Mouse (Mus musculus) CH12.LX (cell line): ENCODE results near the gene Kcnd3. TPM values are rescaled to one million over a fixed set of nuclear protein-coding genes. Genes with fewer than 3 reads are reported as not detected.

ENCODE experiments used
- DNase-seq: peaks from one replicate; pipeline ENCODE4 v3.0.0-alpha.2; 2013; ENCODE audit errors: extremely low read depth
- H3K27ac ChIP-seq: 2 replicates; pipeline ENCODE4 v1.5.1; 2012; ENCODE audit warnings: low read depth, mild to moderate bottlenecking, control low read depth, moderate library complexity; ENCODE audit not compliant: insufficient read depth
- H3K27me3 ChIP-seq: replicated peaks from 2 replicates; pipeline ENCODE3; 2012; ENCODE audit warnings: inconsistent platforms
- H3K36me3 ChIP-seq, 2 experiments: replicated peaks in 1 of 2; 2 replicates each; pipeline versions ENCODE3 to v1.6.1; 2012; ENCODE audit warnings: inconsistent platforms in 1 of 2, low read length in 1 of 2, mild to moderate bottlenecking in 1 of 2, mixed read lengths in 1 of 2, moderate library complexity in 1 of 2; ENCODE audit not compliant: control insufficient read depth in 1 of 2, insufficient read depth in 1 of 2
- H3K4me1 ChIP-seq, 2 experiments: 2 replicates each; pipeline ENCODE4 v1.6.1; 2012; ENCODE audit warnings: inconsistent platforms in 1 of 2, moderate library complexity in 1 of 2; ENCODE audit not compliant: insufficient read depth in 2 of 2, control insufficient read depth in 1 of 2
- H3K4me2 ChIP-seq: 2 replicates; pipeline ENCODE4 v1.6.1; 2012; ENCODE audit warnings: low read depth, mild to moderate bottlenecking, control low read depth; ENCODE audit not compliant: poor library complexity, insufficient read depth, severe bottlenecking
- H3K4me3 ChIP-seq, 3 experiments: fragments of 150-350 bp in 1 of 3; sonication (generic) in 1 of 3; replicated peaks in 1 of 3; 2 replicates each; pipeline versions ENCODE3 to v1.5.1; 2011 to 2012; ENCODE audit warnings: low read depth in 2 of 3, low read length in 2 of 3, mild to moderate bottlenecking in 2 of 3, moderate library complexity in 2 of 3, control low read depth in 1 of 3, improper control_type of control experiment in 1 of 3, inconsistent platforms in 1 of 3, mixed read lengths in 1 of 3; ENCODE audit not compliant: poor library complexity in 1 of 3
- H3K79me2 ChIP-seq: replicated peaks from 2 replicates; pipeline ENCODE4 v1.6.1; 2012; ENCODE audit warnings: mild to moderate bottlenecking, moderate library complexity; ENCODE audit not compliant: control insufficient read depth, poor library complexity, insufficient read depth, severe bottlenecking; ENCODE audit errors: extremely low read depth
- H3K9ac ChIP-seq: 2 replicates; pipeline ENCODE4 v1.6.1; 2012; ENCODE audit warnings: low read depth, mild to moderate bottlenecking, control low read depth, moderate library complexity; ENCODE audit not compliant: insufficient read depth
- H3K9me3 ChIP-seq: replicated peaks from 2 replicates; pipeline ENCODE3; 2012; ENCODE audit warnings: low read length, inconsistent platforms, mixed read lengths
- BHLHE40 ChIP-seq: IDR thresholded peaks from 2 replicates; pipeline ENCODE4 v1.6.1; 2011; ENCODE audit warnings: mild to moderate bottlenecking, low read depth, low read length, improper control_type of control experiment
- CHD1 ChIP-seq: IDR thresholded peaks from 2 replicates; pipeline ENCODE4 v1.6.1; 2012; ENCODE audit warnings: low read depth, low read length, improper control_type of control experiment, inconsistent platforms
- CHD2 ChIP-seq: IDR thresholded peaks from 2 replicates; pipeline ENCODE4 v1.6.1; 2011; ENCODE audit warnings: low read length, improper control_type of control experiment
- CTCF ChIP-seq, 2 experiments: IDR thresholded peaks in 1 of 2; conservative IDR thresholded peaks in 1 of 2; 2 replicates each; pipeline ENCODE4 v1.5.1; 2011 to 2012; ENCODE audit warnings: low read depth in 2 of 2, low read length in 2 of 2, improper control_type of control experiment in 1 of 2, inconsistent platforms in 1 of 2, mild to moderate bottlenecking in 1 of 2, moderate library complexity in 1 of 2
- E2F4 ChIP-seq: IDR thresholded peaks from 2 replicates; pipeline ENCODE4 v1.6.1; 2011; ENCODE audit warnings: low read depth, low read length, improper control_type of control experiment; ENCODE audit not compliant: insufficient replicate concordance
- ETS1 ChIP-seq: conservative IDR thresholded peaks from 2 replicates; pipeline ENCODE4 v1.6.1; 2012; ENCODE audit warnings: low read depth, mild to moderate bottlenecking, inconsistent platforms, low read length, improper control_type of control experiment, moderate library complexity
- GABPA ChIP-seq: IDR thresholded peaks from 2 replicates; pipeline ENCODE4 v1.6.1; 2012; ENCODE audit warnings: low read depth, low read length, improper control_type of control experiment, inconsistent platforms; ENCODE audit not compliant: insufficient replicate concordance
- HCFC1 ChIP-seq: IDR thresholded peaks from 2 replicates; pipeline ENCODE4 v1.6.1; 2012; ENCODE audit warnings: low read depth, mild to moderate bottlenecking, inconsistent platforms, low read length, improper control_type of control experiment
- IRF4 ChIP-seq: IDR thresholded peaks from 2 replicates; pipeline ENCODE4 v1.6.1; 2014; ENCODE audit warnings: low read depth, mild to moderate bottlenecking, inconsistent platforms, low read length, improper control_type of control experiment
- JUN ChIP-seq: IDR thresholded peaks from 2 replicates; pipeline ENCODE4 v1.6.1; 2011; ENCODE audit warnings: low read depth, mild to moderate bottlenecking, low read length, improper control_type of control experiment, moderate library complexity; ENCODE audit not compliant: insufficient read depth
- JUND ChIP-seq: conservative IDR thresholded peaks from 2 replicates; pipeline ENCODE4 v1.6.1; 2011; ENCODE audit warnings: low read depth, low read length, improper control_type of control experiment
- KAT2A ChIP-seq: IDR thresholded peaks from 2 replicates; pipeline ENCODE4 v1.6.1; 2012; ENCODE audit warnings: low read length, improper control_type of control experiment, inconsistent platforms; ENCODE audit not compliant: insufficient replicate concordance
- MAX ChIP-seq: IDR thresholded peaks from 2 replicates; pipeline ENCODE4 v1.6.1; 2011; ENCODE audit warnings: low read length, improper control_type of control experiment
- MAZ ChIP-seq: IDR thresholded peaks from 2 replicates; pipeline ENCODE4 v1.6.1; 2012; ENCODE audit warnings: low read depth, mild to moderate bottlenecking, inconsistent platforms, low read length, improper control_type of control experiment, moderate library complexity
- MYC ChIP-seq: IDR thresholded peaks from 2 replicates; pipeline ENCODE4 v1.6.1; 2011; ENCODE audit warnings: low read depth, mild to moderate bottlenecking, improper control_type of control experiment, low read length
- PAX5 ChIP-seq: IDR thresholded peaks from 2 replicates; pipeline ENCODE4 v1.6.1; 2012; ENCODE audit warnings: low read length, inconsistent platforms, mixed read lengths
- POLR2A ChIP-seq: IDR thresholded peaks from 2 replicates; pipeline ENCODE4 v1.6.1; 2011; ENCODE audit warnings: low read depth, mild to moderate bottlenecking, improper control_type of control experiment, low read length
- POLR2AphosphoS2 ChIP-seq: IDR thresholded peaks from 2 replicates; pipeline ENCODE4 v1.6.1; 2011; ENCODE audit warnings: low read depth, low read length, improper control_type of control experiment
- RCOR1 ChIP-seq: conservative IDR thresholded peaks from 2 replicates; pipeline ENCODE4 v1.6.1; 2012; ENCODE audit warnings: low read depth, mild to moderate bottlenecking, inconsistent platforms, low read length, improper control_type of control experiment
- SIN3A ChIP-seq: IDR thresholded peaks from 2 replicates; pipeline ENCODE4 v1.6.1; 2012; ENCODE audit warnings: low read length, improper control_type of control experiment, inconsistent platforms
- SMC3 ChIP-seq: IDR thresholded peaks from 2 replicates; pipeline ENCODE4 v1.6.1; 2011; ENCODE audit warnings: low read depth, low read length, improper control_type of control experiment
- TCF12 ChIP-seq: IDR thresholded peaks from 2 replicates; pipeline ENCODE4 v1.6.1; 2014; ENCODE audit warnings: low read depth, mild to moderate bottlenecking, inconsistent platforms, low read length, improper control_type of control experiment
- UBTF ChIP-seq: IDR thresholded peaks from 2 replicates; pipeline ENCODE4 v1.6.1; 2012; ENCODE audit warnings: low read depth, mild to moderate bottlenecking, inconsistent platforms, low read length, improper control_type of control experiment, moderate library complexity
- USF2 ChIP-seq: conservative IDR thresholded peaks from 2 replicates; pipeline ENCODE4 v1.6.1; 2011; ENCODE audit warnings: low read depth, low read length, improper control_type of control experiment
- ZC3H11A ChIP-seq: IDR thresholded peaks from 2 replicates; pipeline ENCODE4 v1.6.1; 2012; ENCODE audit warnings: low read depth, mild to moderate bottlenecking, inconsistent platforms, low read length, improper control_type of control experiment
- dilution Hi-C: fragments of 300-500 bp; cut with MboI; formaldehyde crosslinking; loops from 2 replicates; pipeline ENCODE4 v1.14.3; 2020; ENCODE audit warnings: low sequenced_read_pairs; ENCODE audit not compliant: extremely low pct_unique_long_range_greater_than_20kb, extremely low pct_ligation_motif_present
- in situ Hi-C: fragments of 300-500 bp; cut with MboI; formaldehyde crosslinking; loops from 3 replicates; pipeline ENCODE4 v1.14.3; 2019; ENCODE audit warnings: low sequenced_read_pairs, low pct_ligation_motif_present, low pct_unique_long_range_greater_than_20kb, mixed read lengths
- polyA plus RNA-seq: library from polyadenylated mRNA; unstranded; fragments of >175 nt; gene quantifications from 2 replicates; pipeline ENCODE4 v1.2.1, GENCODE M21; 2012; ENCODE audit warnings: low read depth; ENCODE audit not compliant: insufficient read length
- total RNA-seq, 2 experiments: library from RNA; depleted of rRNA; stranded (reverse); fragments of 300-350 nt in 1 of 2; fragments of >200 nt in 1 of 2; gene quantifications; 2 replicates each; pipeline ENCODE4 v1.2.3; 2012 to 2014

The Kcnd3 gene
- total and polyA plus RNA-seq, 3 experiments, result not detected

- TF ChIP-seq JUN (no peak), ETS1 (no peak), PAX5 (no peak), KAT2A (no peak), UBTF (no peak), ZC3H11A (no peak), POLR2A (no peak), MAZ (no peak), MAX (no peak), CHD1 (no peak), CHD2 (no peak)
- Histone ChIP-seq H3K27me3 (peaks cover 77% of the 10 kb centered on the region), H3K4me2 (no peak overlapping the region), H3K27ac (no peak overlapping the region), H3K9me3 (no peaks in the 10 kb centered on the region), H3K4me1 (no peaks in the 10 kb centered on the region), H3K4me3 (no peak overlapping the region), H3K9ac (no peak overlapping the region), H3K79me2 (no peaks in the 10 kb centered on the region), H3K36me3 (no peaks in the 10 kb centered on the region)
- dilution Hi-C loops, result no loop called here
- DNase-seq, result no peak
- in situ Hi-C loops, result no loop called here
Measured at GRCm38 (mm10) chr3:105585734-105586159, 133.6 kb downstream of the Kcnd3 start.

- H3K27me3 ChIP-seq, result peaks cover 76% of the 10 kb centered on the region
- no peaks in the 10 kb centered on the region for H3K9me3 ChIP-seq
- no peak overlapping the region for H3K4me2 ChIP-seq
- in situ Hi-C loops, result no loop called here
- TF ChIP-seq CHD1, result no peak
- TF ChIP-seq CTCF (conservative IDR thresholded peaks at IDR 0.05 in 1 of 2, IDR thresholded peaks at IDR 0.05 in 1 of 2; ENCODE audit: low read depth in 2 of 2, low read length in 2 of 2), result no peak
- no peak for TF ChIP-seq MAZ
- TF ChIP-seq POLR2AphosphoS2, result no peak
- no peak for TF ChIP-seq RCOR1
- TF ChIP-seq MYC, result no peak
- no peak for TF ChIP-seq TCF12
- TF ChIP-seq HCFC1, result no peak
- no peak for TF ChIP-seq USF2
- no peak for TF ChIP-seq MAX
- TF ChIP-seq SMC3, result no peak
- no peak for TF ChIP-seq E2F4
- TF ChIP-seq PAX5, result no peak
- no peak for TF ChIP-seq JUND
- no peak for TF ChIP-seq GABPA
- no peak for TF ChIP-seq BHLHE40
- no peak for TF ChIP-seq SIN3A
- TF ChIP-seq POLR2A, result no peak
- TF ChIP-seq IRF4, result no peak
- TF ChIP-seq, all 38 proteins: peak for 0
- Histone ChIP-seq H3K79me2 (no peaks in the 10 kb centered on the region), H3K4me1 (no peaks in the 10 kb centered on the region), H3K36me3 (no peaks in the 10 kb centered on the region), H3K9ac (no peak overlapping the region), H3K4me3 (no peak overlapping the region), H3K27ac (no peak overlapping the region)
- dilution Hi-C loops, result no loop called here
- no peak for DNase-seq
Measured at GRCm38 (mm10) chr3:105590056-105590672, 138.0 kb downstream of the Kcnd3 start.
